Mouse (Mus musculus) MEL (cell line): ENCODE results near the gene Ivd.

Source experiments
- CTCF ChIP-seq, 3 experiments: IDR thresholded peaks in 2 of 3; conservative IDR thresholded peaks in 1 of 3; 2 replicates each; pipeline ENCODE4 v1.5.1; 2011 to 2012; ENCODE audit warnings: low read length in 3 of 3, low read depth in 2 of 3, mild to moderate bottlenecking in 2 of 3, improper control_type of control experiment in 1 of 3, inconsistent platforms in 1 of 3, mixed read lengths in 1 of 3, moderate library complexity in 1 of 3; ENCODE audit not compliant: control insufficient read depth in 1 of 3, insufficient read depth in 1 of 3, poor library complexity in 1 of 3, severe bottlenecking in 1 of 3
- ELF1 ChIP-seq: IDR thresholded peaks from 2 replicates; pipeline ENCODE4 v1.6.1; 2014; ENCODE audit warnings: low read depth, mild to moderate bottlenecking, inconsistent platforms, low read length, improper control_type of control experiment, moderate library complexity
- POLR2A ChIP-seq, 2 experiments: IDR thresholded peaks; 2 replicates each; pipeline ENCODE4 v1.6.1; 2011 to 2012; ENCODE audit warnings: low read length in 2 of 2, mild to moderate bottlenecking in 2 of 2, control low read depth in 1 of 2, improper control_type of control experiment in 1 of 2, low read depth in 1 of 2, moderate library complexity in 1 of 2; ENCODE audit not compliant: control insufficient read depth in 1 of 2, insufficient read depth in 1 of 2, poor library complexity in 1 of 2
- POLR2AphosphoS2 ChIP-seq: IDR thresholded peaks from 2 replicates; pipeline ENCODE4 v1.6.1; 2011; ENCODE audit warnings: low read length, improper control_type of control experiment
- UBTF ChIP-seq: IDR thresholded peaks from 2 replicates; pipeline ENCODE4 v1.6.1; 2012; ENCODE audit warnings: low read depth, mild to moderate bottlenecking, inconsistent platforms, low read length, improper control_type of control experiment, moderate library complexity, borderline replicate concordance; ENCODE audit not compliant: insufficient read depth

DNA sequence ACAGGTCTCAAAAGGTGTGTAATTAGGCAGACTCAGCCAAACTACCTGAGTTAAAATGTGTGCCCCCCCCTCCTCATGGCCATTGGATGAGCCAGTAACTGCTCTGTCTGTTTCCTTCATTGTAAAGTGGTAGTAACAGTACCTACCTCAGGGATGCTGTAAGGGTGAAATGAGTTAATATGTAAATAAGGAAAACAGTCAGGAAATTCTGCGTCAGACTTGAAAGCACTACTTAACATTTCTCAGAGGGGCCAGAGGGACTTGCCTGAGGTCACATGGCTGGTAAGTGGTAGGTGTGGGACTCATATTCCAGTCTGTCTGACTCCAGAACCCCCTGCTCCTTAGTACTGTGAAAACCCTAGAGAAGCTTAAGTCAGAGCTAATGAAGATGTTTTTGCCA is 56.8 kb downstream of the Ivd start:
- no peak for TF ChIP-seq POLR2A (IDR thresholded peaks at IDR 0.05; ENCODE audit: control insufficient read depth in 1 of 2, insufficient read depth in 1 of 2, low read depth in 1 of 2, low read length in 2 of 2, poor library complexity in 1 of 2)
- no peak for TF ChIP-seq CTCF (IDR thresholded peaks at IDR 0.05 in 2 of 3, conservative IDR thresholded peaks at IDR 0.05 in 1 of 3; ENCODE audit: control insufficient read depth in 1 of 3, insufficient read depth in 1 of 3, low read depth in 2 of 3, low read length in 3 of 3, poor library complexity in 1 of 3, severe bottlenecking in 1 of 3)
- TF ChIP-seq ELF1: no peak
- no peak for TF ChIP-seq POLR2AphosphoS2
- no peak for TF ChIP-seq UBTF
